Mouse (Mus musculus) Patski (cell line): Measurements from ENCODE around the gene Wdr89. TPM values are rescaled to one million over a fixed set of nuclear protein-coding genes. Genes with fewer than 3 reads are reported as not detected.
"Not testable (repeated sequence)": the region's sequence is repeated elsewhere in the genome, so short reads cannot be mapped to it uniquely, and the experiment has no call there.

Source experiments
- ATAC-seq: fragments of 100-300 bp; one replicate; pipeline ENCODE4 v1.8.0; 2021
- CTCF ChIA-PET: fragments of 350-600 bp; sonication (Branson Sonifier 250); formaldehyde crosslinking; loops from one replicate; lab custom pipeline; 2022; ENCODE audit warnings: inconsistent platforms; lab: Charles Lee
- POLR2A ChIA-PET: fragments of 350-600 bp; sonication (Branson Sonifier 250); formaldehyde crosslinking; loops from one replicate; lab custom pipeline; 2022; ENCODE audit warnings: antibody characterized with exemption, inconsistent platforms; lab: Charles Lee
- DNase-seq: peaks from one replicate; pipeline ENCODE4 v3.0.0-alpha.2; 2011; ENCODE audit warnings: low read depth, low spot score
- H3K27me3 ChIP-seq: fragments of 371-371 bp; one replicate; pipeline ENCODE4 v1.5.1; 2021
- CTCF ChIP-seq: fragments of 100-300 bp; IDR thresholded peaks from one replicate; pipeline ENCODE4 v1.5.1; 2021
- in situ Hi-C: fragments of 300-500 bp; cut with MboI; formaldehyde crosslinking; loops from 3 replicates; pipeline ENCODE4 v1.11.1; 2018; ENCODE audit warnings: low pct_unique_long_range_greater_than_20kb, mixed read lengths
- polyA plus RNA-seq: library from polyadenylated mRNA; unstranded; gene quantifications from one replicate; pipeline ENCODE4 v1.2.3, GENCODE M21; 2021

Wdr89 gene
- polyA plus RNA-seq = 21.5 TPM

DNA sequence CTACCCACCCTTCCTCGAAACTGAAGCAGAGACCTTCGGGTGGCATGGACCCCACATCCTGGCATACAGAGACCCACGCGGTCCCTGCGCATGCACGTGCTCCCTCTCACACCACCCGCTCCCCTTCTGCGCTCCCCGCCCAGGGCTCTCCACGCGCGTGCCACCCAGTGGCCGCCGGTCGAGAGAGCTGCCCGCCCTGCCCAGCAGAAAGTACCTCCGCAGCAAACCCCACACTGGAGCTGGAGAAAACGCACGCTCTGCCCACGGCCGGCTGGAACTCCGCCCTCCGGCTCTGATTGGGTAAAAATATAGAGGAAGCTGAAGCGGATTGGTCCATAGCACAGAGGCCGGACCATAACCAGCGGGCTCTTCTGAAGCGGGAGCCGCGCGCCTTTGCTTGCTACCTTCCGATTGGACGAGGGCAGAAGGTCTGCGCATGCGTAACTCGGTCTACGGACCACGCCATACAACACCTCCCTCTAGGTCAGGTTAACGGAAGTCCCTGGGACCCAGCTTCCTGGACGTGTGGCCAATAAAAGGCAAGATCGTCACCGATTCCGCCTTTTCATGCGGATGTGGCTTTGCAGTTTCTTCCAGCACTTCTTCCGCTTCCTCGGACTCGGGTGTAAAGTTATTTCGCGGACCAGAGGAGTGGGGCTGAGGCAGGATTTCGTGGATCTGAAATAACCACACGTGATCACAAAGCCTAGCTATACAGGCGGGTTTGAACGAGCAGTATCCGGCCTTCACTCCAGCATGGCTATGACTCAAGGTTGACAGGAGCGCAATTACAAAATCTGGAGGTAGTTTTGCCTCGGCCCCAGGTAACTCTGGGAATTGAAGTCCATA lies at the start of gene Wdr89:
Gene Wdr89 (minus strand): TSS at position 280 of the 849 bp plus-strand sequence.
- CTCF ChIA-PET = interaction anchor here (0.7 to 1.2 kb wide), 4 partner anchors 11 to 194 kb away, joined by 3 read pairs; no protein-coding TSS in a partner anchor
- TF ChIP-seq CTCF = peak; percentile 73
- in situ Hi-C loops = loop anchor here (10.0 kb wide), 1 partner anchor 105 kb away; no protein-coding TSS in a partner anchor
- POLR2A ChIA-PET = interaction anchor here (0.6 to 1.5 kb wide), 2 partner anchors 25 to 181 kb away, joined by 3 to 4 read pairs; no protein-coding TSS in a partner anchor
- no peaks in the 10 kb centered on the region for H3K27me3 ChIP-seq
- peak; percentile 100 for ATAC-seq
- peak; percentile 99 for DNase-seq

DNA sequence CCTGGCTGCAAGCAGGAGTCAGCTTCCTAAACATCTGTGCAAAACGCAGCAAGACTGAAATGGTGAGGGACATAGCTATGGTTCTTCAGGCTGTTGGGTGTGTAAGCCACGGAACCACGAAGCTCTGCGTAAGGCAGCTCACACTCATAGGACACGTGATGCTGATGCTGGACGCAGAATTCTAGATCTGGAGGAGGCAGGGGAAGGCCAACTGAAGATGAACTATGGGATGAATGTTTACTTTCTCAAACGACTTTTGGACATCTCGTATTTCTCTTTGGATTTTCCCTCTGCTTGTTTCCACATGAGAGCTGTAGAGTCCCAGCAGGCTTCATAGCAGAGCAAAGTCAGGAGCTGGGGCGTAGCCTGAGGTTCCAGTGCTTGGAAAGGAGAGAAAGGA lies 44.3 kb upstream of the Wdr89 start:
- no peak for ATAC-seq
- POLR2A ChIA-PET = no interaction called here
- in situ Hi-C loops = no loop called here

DNA sequence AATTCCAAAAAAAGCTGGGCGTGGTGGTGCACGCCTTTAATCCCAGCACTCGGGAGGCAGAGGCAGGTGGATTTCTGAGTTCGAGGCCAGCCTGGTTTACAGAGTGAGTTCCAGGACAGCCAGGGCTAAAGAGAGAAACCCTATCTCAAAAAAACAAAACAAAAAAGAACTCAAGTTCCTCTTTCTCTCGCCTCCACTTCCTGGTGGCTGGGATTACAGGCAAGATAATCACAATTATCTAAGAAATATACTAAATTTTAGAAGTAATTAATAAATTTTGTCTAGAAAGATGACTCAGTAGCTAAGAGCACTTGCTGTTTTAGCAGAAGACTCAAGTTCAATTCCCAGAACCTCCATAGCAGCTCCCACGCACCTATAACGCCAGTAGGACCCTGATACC lies 43.6 kb upstream of the Wdr89 start:
- ATAC-seq, in situ Hi-C loops, DNase-seq, POLR2A ChIA-PET, H3K27me3 ChIP-seq: not testable (repeated sequence)
- CTCF ChIA-PET = interaction anchor here (1.0 kb wide), 1 partner anchor 13 kb away, joined by 3 read pairs; no protein-coding TSS in a partner anchor

More for the DNA sequence above, 44.3 kb upstream of the Wdr89 start:
- no peak for DNase-seq
- TF ChIP-seq CTCF = no peak
- CTCF ChIA-PET = interaction anchor here (1.0 kb wide), 1 partner anchor 14 kb away, joined by 3 read pairs; no protein-coding TSS in a partner anchor
- H3K27me3 ChIP-seq = no peaks in the 10 kb centered on the region

DNA sequence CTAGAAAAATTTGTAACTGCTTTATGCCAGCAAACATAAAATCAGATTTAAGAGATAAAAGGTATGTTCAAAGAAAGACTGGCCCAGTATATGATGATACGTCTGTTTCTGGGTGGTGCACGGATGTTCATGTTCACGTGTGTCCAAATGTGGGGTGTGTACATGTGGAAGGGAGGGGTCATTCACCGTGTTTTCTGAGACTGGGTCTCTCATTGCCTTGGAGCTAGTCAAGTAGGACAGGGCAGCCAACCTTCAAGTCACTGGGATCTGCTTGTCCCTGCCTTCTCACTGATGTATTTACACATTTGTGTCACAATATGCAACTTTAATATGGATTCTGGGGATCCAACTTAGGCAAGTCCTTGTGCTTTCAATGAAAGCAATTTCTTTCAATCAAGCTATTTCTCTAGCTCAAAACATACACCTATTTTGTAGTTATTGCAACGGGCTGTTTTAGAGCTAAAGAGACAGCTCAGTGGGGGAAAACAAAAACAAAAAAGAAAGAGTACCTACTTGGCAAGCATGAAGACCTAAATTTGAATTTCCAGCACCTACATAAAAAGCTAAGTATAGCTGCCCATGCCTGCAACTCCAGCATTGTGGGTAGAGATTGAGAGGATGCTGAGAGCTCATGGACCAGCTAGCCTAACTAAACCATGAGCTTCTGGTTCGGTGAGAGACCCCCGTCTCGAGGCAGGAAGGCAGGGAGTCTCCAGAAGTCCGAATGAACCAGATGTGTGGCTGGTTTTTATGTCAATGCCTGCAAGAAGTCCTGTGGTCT lies 41.4 kb upstream of the Wdr89 start:
- CTCF ChIA-PET = no interaction called here

DNA sequence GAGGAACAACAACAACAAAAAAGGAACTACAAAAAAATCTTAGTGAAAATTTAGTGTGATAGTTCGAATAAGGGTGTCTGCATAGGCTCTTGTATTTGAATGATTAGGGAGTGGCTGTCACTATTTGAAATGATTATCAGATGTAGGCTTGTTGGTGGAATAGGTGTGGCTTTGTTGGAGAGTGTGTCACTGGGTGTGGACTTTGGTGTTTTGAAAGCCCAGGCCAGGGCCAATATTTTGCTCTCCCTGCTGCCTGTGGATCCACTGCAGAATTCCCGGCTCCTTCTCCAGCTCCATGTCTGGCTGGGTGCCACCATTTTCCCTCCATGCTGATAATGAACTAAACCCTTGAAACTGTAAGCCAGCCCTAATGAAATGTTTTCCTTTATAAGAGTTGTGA lies 40.2 kb upstream of the Wdr89 start:
- DNase-seq (no peak), ATAC-seq (no peak)
- in situ Hi-C loops = no loop called here
- no peak for TF ChIP-seq CTCF
- ChIA-PET POLR2A (no interaction called here), CTCF (no interaction called here)
- H3K27me3 ChIP-seq = no peaks in the 10 kb centered on the region

More for the DNA sequence above, 41.4 kb upstream of the Wdr89 start:
- H3K27me3 ChIP-seq = no peaks in the 10 kb centered on the region
- POLR2A ChIA-PET = no interaction called here
- TF ChIP-seq CTCF = no peak
- no peak for ATAC-seq
- DNase-seq = no peak
- in situ Hi-C loops = no loop called here

DNA sequence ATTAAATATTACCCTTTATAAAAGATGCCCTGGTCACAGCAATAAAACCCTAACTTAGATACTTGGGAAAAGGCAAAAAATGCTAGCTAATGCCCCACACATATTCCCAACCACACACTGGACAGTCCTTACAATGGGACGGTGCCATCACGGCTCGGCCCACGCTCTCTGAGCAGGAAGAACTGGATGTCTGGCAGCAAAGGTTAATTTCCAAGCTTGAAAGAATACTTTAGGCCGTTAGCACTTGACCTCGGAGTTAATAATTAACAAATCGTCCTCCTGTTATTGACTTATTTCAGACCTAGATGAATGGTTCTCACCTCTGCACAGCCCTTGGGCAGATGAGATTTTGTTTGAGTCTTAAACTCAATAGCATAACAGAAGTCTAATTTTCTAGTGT lies 37.3 kb upstream of the Wdr89 start:
- ChIA-PET POLR2A (no interaction called here), CTCF (no interaction called here)
- TF ChIP-seq CTCF = no peak
- in situ Hi-C loops = no loop called here
- no peak for ATAC-seq
- no peak for DNase-seq
- no peaks in the 10 kb centered on the region for H3K27me3 ChIP-seq

DNA sequence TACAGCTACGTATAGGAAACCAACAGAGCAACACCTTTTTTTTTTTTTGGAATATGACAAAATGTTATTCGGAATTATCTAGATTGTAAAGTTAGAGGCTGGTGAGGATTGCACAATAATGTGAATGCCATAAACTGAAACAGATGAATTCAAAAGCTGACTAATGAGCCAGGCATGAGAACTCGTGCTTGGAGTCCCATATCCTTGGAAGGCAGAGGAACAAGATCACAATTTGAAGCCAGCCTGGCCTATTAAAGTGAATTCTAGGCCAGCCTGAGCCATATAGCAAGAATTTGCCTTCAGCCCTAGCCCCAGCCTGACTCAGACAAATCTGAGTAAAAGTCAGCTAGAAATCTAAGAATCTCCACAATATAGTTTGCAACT lies 33.4 kb upstream of the Wdr89 start:
- no peak for TF ChIP-seq CTCF
- peak; percentile 42 for DNase-seq
- H3K27me3 ChIP-seq = no peaks in the 10 kb centered on the region
- in situ Hi-C loops = no loop called here
- peak; percentile 51 for ATAC-seq
- ChIA-PET CTCF (no interaction called here), POLR2A (interaction anchor here (0.6 kb wide), 1 partner anchor 216 kb away, joined by 3 read pairs; no protein-coding TSS in a partner anchor)

DNA sequence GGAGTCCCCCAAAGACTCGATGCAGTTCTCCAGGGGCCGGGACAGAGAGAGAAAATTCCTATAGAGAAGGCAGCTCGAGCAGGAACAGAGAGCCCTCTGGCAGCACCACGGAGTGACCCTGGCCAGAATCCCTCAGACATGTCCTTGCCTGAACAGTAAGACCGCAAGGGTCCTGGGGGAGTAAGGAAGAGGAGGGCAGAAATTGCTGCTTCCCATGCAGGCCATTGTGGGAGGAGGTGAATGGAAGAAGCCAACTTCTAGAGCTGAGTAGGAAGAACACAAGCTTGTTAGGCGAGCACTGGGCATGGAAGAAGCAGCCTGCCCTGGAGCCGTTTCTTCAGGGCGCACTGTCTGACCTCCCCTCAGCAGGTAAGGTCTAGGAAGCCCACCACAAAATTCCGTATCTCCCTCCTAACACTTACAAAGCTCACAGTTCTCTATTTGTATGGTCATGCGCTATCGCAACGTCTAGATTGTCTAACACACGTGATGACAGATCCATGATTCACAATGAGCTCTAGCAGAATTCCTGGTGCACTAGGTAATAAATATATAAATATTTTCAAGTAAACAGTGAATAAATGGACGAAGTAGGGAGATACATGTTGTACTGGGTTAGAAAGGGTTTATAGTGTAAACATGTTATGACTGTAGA lies 32.9 kb upstream of the Wdr89 start:
- ChIA-PET POLR2A (no interaction called here), CTCF (no interaction called here)
- no peak for TF ChIP-seq CTCF
- peak; percentile 35 for DNase-seq
- no peaks in the 10 kb centered on the region for H3K27me3 ChIP-seq
- ATAC-seq = no peak
- in situ Hi-C loops = no loop called here

DNA sequence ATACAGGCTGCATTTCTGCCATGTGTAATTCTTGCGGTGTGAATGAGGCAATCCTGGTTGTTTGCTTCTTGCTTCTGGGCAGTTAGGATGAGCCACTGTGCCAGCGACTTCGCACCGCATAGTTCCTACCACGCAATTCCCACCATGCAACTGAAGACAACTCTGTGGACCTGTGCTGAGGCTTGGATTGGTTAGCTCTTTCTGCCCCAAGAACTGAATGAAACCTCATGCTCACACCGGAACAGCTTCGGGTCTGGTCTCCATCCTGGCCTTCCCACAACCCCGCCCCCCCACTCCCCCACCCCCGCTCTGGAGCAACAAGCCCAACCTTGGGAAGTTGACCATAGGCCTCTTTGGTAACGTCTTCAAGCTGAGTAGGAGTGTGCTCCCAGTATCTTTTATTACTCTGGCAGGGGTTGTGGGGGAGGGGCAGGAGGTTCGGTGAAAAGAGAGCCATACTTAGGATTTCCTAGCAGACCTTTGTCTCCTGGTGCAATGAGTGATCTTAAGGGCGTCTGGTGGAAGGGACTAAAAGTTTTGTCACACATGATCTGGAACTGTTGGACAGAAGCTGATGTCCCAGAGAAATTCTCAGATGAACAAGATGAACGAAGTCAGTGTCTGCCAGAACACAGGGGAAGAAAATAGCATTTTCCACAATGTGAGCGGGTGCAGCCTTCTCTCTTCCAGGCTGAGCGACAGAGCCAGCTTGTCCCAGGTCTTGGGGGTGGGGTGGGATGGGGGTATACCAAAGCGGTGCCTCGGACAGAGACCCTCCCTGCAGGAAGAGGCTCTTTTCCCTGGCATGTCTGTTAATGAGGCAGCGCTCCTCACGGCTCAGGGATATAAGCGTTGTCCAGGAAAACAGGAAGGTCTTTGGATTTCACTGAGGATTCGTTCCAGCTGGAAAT lies 32.1 kb upstream of the Wdr89 start:
- ChIA-PET CTCF (no interaction called here), POLR2A (no interaction called here)
- no peaks in the 10 kb centered on the region for H3K27me3 ChIP-seq
- no peak for TF ChIP-seq CTCF
- in situ Hi-C loops = no loop called here
- DNase-seq = no peak
- no peak for ATAC-seq
